Mouse (Mus musculus): Measurements from ENCODE around the gene Slc4a5.

GRCm38 (mm10) chr6:83302264-83302663, 82.6 kb downstream of the Slc4a5 start:
- TF ChIP-seq SRF (IDR thresholded peaks at IDR 0.05; ENCODE audit: control insufficient read depth, insufficient read length, low read depth) (no peak), TCF12 (IDR thresholded peaks at IDR 0.05; ENCODE audit: insufficient read depth, poor library complexity, severe bottlenecking) (no peak), MAX (IDR thresholded peaks at IDR 0.05; ENCODE audit: low read depth) (no peak), MYOD1 (IDR thresholded peaks at IDR 0.05; ENCODE audit: control insufficient read depth in 1 of 3, insufficient read length in 2 of 3, low read depth in 2 of 3) (no peak), POLR2A (IDR thresholded peaks at IDR 0.05; ENCODE audit: insufficient read length, low read depth) (no peak), POLR2AphosphoS2 (IDR thresholded peaks at IDR 0.05; ENCODE audit: insufficient read length, low read depth) (peak; percentile 23), MYOG (IDR thresholded peaks at IDR 0.05; ENCODE audit: control insufficient read depth in 1 of 3, insufficient read depth in 1 of 3, insufficient read length in 2 of 3, low read depth in 2 of 3) (no peak), CEBPB (IDR thresholded peaks at IDR 0.05; ENCODE audit: insufficient read depth, poor library complexity, severe bottlenecking) (no peak)
